Mouse (Mus musculus): Measurements from ENCODE around the gene Fgfr2. TPM values are rescaled to one million over a fixed set of nuclear protein-coding genes. Genes with fewer than 3 reads are reported as not detected.

Fgfr2 gene
- polyA plus RNA-seq, 1 experiment from 2014 or later, result 99.3 TPM

DNA sequence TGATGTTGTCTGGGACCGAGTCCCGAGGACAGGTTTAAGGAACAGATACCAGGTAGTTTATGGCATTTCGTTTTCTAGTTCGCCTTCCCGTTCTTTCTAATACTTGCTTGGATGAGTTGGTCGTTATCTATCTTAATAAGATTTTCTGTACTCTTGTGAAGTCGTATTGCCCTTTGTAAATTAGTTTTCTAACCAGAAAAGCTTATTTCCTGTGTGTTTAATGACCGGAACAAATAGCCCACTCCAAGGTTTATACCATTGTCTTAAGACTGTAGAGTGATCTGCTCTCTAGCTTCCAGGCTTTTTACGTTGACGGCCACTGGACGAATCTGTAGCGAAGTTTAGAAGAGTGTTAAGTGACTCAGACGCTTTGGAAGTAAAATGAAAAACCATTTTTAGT is 2256.5 kb downstream of the Fgfr2 start:
- Histone ChIP-seq H3K36me3 (no peaks in the 10 kb centered on the region), H3K27me3 (ENCODE audit: low read depth, poor library complexity, severe bottlenecking) (peaks cover 26% of the 10 kb centered on the region), H3K4me3 (peak overlapping the region; percentile 90), H3K9me3 (replicated peaks) (no peaks in the 10 kb centered on the region), H3K27ac (replicated peaks) (peak overlapping the region; percentile 96), H3K4me1 (peaks cover 53% of the 10 kb centered on the region)
- DNase-seq (ENCODE audit: low spot score), result no peak
- 1% methylated on average over 13 of the region's 13 CpGs for WGBS

DNA sequence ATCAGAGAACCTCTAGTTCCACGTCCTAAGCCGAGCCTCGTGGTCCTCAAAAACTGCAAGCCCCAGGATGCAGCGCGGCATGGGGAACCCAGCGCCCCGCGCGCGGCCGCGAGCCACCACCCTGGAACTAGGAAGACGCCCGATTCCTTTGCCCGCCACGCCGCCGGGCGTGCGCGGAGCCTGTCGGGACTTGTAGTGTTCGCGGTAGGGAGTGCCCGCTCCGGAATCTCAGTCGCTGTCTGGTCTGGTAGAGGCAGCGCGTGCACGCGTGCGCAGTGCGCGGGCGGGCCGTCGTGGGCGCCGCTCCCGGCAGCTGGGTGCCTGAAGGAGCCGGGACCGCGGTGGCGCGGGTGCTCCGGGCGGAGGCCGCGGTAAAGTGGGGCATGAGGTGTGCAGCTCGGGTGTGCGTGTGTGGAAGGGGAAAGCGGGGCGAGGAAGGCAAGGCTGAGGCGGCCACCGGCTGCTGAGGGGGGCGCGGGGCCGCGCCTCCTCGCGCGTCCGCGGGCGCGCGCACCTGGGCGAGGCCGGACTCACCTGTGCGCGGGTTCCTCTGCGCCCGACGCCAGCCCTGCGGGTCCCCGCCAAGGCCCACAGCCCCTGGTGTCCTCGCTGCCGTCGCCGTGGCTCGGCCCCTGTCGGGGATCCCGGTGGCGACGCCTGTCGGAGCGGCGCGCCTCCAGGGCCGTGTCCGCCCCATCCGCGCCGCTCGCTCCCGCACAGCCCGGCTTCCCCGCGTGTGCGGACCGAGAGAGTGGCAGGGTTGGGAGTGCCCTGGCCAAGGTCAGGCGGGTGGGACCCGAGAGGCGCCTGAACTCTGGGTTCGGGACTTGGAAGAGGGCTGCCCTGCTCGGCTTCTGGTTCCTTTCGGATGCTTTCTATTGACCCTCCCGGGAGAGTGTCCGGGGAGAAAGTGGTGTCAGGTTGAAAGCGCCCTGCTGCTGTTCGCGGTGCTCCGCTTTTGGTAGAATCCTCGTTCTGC is 2257.2 kb downstream of the Fgfr2 start, which contains the start of gene Plekha1:
TSS of gene Plekha1 (plus strand) at position 144 of the 979 bp plus-strand sequence.
- DNase-seq (ENCODE audit: low spot score), result peak; percentile 97
- under 1% methylated on average over 112 of the region's 114 CpGs for whole genome bisulfite sequencing
- no peaks in the 10 kb centered on the region for H3K9me3 ChIP-seq (replicated peaks)
- peaks cover 33% of the 10 kb centered on the region for H3K27me3 ChIP-seq (ENCODE audit: low read depth, poor library complexity, severe bottlenecking)
- peaks cover 60% of the 10 kb centered on the region for H3K4me1 ChIP-seq
- H3K4me3 ChIP-seq, result peak within 1 kb of the TSS; percentile 90
- no peaks in the 10 kb centered on the region for H3K36me3 ChIP-seq
- H3K27ac ChIP-seq (replicated peaks), result peak within 1 kb of the TSS; percentile 96

DNA sequence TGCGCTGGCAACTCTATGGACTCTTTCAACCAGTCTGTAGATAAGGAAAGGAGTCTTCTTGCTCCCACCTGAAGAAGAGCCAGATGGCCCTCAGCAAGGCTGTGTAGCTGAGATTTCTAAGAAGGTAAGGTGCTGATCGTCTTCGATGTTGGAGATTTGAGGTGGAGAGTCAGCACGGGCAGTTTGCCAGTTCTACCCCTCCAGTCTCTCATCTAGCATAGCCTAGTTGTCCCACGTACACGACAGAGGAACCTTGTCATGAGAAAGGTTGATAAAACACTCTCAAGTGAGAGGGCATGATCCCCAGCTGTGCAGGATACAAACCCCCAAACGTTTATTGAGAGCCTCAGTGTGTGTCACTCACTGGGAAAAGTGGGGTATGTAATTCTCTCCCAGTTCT is 2258.4 kb downstream of the Fgfr2 start:
- Histone ChIP-seq H3K4me1 (peaks cover 65% of the 10 kb centered on the region), H3K27me3 (ENCODE audit: low read depth, poor library complexity, severe bottlenecking) (peaks cover 34% of the 10 kb centered on the region), H3K9me3 (replicated peaks) (no peaks in the 10 kb centered on the region), H3K4me3 (no peak overlapping the region), H3K36me3 (no peaks in the 10 kb centered on the region), H3K27ac (replicated peaks) (no peak overlapping the region)
- DNase-seq (ENCODE audit: low spot score), result no peak
- WGBS, result 82% methylated on average over 7 of the region's 7 CpGs

DNA sequence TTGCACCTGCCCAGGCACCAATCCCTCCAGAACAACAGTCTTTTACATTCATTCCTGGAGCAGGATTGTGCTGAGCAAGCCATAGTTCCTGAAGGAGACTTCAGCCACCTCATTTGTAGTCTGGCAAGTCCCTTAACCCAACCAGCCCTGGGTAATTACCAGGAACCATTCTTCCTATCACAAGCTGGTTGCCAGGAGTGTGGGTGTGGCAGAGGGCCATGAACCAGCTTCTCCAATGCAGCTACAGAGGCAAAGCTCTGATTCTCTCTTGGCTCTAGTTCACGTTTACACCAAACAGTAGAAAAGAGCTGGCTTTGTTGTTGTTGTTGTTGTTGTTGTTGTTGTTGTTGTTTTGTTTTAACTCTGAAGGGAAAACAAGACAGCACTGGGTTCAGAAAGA is 2260.6 kb downstream of the Fgfr2 start:
- H3K4me1 ChIP-seq, result peaks cover 69% of the 10 kb centered on the region
- H3K4me3 ChIP-seq, result no peak overlapping the region
- H3K36me3 ChIP-seq, result no peaks in the 10 kb centered on the region
- 58% methylated on average over 1 of the region's 1 CpGs for WGBS
- no peak for DNase-seq (ENCODE audit: low spot score)
- H3K27me3 ChIP-seq (ENCODE audit: low read depth, poor library complexity, severe bottlenecking), result peaks cover 41% of the 10 kb centered on the region
- 0 out of 2 replicates have a peak overlapping the region, but pooled peaks have one; percentile 0 for H3K27ac ChIP-seq (replicated peaks)
- no peaks in the 10 kb centered on the region for H3K9me3 ChIP-seq (replicated peaks)

DNA sequence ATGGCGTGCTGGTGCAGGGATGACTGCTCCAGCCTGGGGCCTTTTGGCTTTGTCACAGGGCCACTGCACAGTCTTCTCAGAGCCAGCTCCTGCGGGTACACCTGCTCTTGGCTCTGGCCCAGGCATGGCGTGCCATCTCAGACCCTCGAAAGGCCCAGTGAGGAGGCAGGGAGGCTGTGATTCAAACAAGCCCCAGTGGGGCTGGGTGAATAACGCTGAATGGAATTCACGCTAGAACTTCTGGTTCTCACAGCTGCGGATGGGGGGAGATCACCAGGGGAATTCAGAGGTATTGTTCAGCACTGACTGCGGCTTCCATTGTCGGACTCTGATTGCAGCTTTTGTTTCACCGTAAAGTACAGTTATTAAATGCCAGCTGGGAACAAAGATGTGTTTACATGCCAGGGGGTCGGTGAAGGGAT is 2262.4 kb downstream of the Fgfr2 start:
- Histone ChIP-seq H3K4me1 (peaks cover 59% of the 10 kb centered on the region), H3K9me3 (replicated peaks) (no peaks in the 10 kb centered on the region), H3K27ac (replicated peaks) (peak overlapping the region; percentile 86), H3K4me3 (no peak overlapping the region), H3K27me3 (ENCODE audit: low read depth, poor library complexity, severe bottlenecking) (peaks cover 46% of the 10 kb centered on the region), H3K36me3 (no peaks in the 10 kb centered on the region)
- WGBS, result 26% methylated on average over 11 of the region's 11 CpGs
- peak; percentile 28 for DNase-seq (ENCODE audit: low spot score)

DNA sequence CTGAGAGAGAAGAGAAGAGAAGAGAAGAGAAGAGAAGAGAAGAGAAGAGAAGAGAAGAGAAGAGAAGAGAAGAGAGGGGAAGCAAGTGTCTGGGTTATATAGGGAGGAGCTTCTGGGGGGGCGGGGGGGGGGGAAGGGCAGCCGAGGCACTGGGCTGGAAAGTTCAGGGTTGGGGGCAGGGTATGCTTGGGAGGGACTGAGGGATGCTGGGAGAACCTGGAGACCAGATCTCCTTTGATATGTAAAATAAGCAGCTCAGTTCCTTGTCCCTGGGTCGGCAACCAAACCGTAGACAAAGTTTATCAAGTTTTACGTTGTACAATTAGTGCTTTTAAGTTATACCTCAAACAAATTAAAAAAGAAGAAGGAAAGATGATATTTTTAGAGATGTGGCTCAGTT is 2263.2 kb downstream of the Fgfr2 start:
- Histone ChIP-seq H3K36me3 (no peaks in the 10 kb centered on the region), H3K4me3 (no peak overlapping the region), H3K4me1 (peaks cover 59% of the 10 kb centered on the region), H3K27ac (replicated peaks) (peak overlapping the region; percentile 86), H3K27me3 (ENCODE audit: low read depth, poor library complexity, severe bottlenecking) (peaks cover 44% of the 10 kb centered on the region), H3K9me3 (replicated peaks) (no peaks in the 10 kb centered on the region)
- DNase-seq (ENCODE audit: low spot score), result peak; percentile 34
- WGBS, result 20% methylated on average over 5 of the region's 5 CpGs

DNA sequence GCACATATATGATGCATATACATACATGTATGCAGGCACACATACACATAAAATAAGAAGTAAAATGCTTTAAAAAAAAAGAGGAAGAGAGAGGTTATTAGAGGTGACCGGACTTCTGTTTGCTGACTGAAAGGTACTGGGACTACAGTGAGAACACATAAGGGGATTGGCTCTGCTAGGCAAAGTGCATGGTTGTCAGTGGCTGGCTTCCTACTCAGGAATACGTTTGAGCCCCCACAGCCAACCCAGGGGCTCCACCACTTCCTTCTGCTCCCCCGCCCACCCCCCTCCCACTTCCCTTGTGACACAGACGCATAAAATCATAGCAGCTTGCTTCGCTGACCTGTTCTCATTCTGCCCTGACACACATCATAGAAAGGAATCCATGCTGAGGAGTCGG is 2265.2 kb downstream of the Fgfr2 start:
- DNase-seq (ENCODE audit: low spot score), result no peak
- Histone ChIP-seq H3K9me3 (replicated peaks) (no peaks in the 10 kb centered on the region), H3K4me1 (peaks cover 73% of the 10 kb centered on the region), H3K27ac (replicated peaks) (no peak overlapping the region), H3K4me3 (no peak overlapping the region), H3K36me3 (no peaks in the 10 kb centered on the region), H3K27me3 (ENCODE audit: low read depth, poor library complexity, severe bottlenecking) (peaks cover 33% of the 10 kb centered on the region)
- WGBS, result 86% methylated on average over 6 of the region's 6 CpGs

DNA sequence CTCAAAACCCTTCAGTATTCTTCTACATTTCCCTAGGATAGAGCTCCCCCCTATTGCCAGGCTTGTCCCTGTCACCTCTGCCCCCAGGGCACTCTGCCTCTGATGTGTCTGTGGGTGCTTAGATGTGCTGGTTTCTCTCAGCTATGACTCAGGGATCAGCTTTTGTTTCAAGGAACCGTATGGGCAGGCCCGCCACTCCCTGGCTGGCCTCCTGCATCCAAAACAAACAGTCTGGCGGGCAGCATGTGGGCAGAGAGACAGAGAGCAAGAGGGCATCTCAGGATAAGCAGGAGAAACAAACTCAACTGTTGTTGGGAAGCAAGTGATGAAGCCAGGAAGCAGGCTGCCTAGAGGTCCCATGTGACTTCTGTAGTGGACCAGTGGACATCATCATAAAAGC is 2267.5 kb downstream of the Fgfr2 start:
- WGBS, result 42% methylated on average over 3 of the region's 3 CpGs
- no peak overlapping the region for H3K4me3 ChIP-seq
- H3K36me3 ChIP-seq, result no peaks in the 10 kb centered on the region
- H3K27me3 ChIP-seq (ENCODE audit: low read depth, poor library complexity, severe bottlenecking), result peaks cover 12% of the 10 kb centered on the region; the same call in 1 of the 2 replicates
- H3K4me1 ChIP-seq, result peaks cover 53% of the 10 kb centered on the region
- H3K27ac ChIP-seq (replicated peaks), result peak overlapping the region; percentile 2
- H3K9me3 ChIP-seq (replicated peaks), result no peaks in the 10 kb centered on the region
- DNase-seq (ENCODE audit: low spot score), result no peak

DNA sequence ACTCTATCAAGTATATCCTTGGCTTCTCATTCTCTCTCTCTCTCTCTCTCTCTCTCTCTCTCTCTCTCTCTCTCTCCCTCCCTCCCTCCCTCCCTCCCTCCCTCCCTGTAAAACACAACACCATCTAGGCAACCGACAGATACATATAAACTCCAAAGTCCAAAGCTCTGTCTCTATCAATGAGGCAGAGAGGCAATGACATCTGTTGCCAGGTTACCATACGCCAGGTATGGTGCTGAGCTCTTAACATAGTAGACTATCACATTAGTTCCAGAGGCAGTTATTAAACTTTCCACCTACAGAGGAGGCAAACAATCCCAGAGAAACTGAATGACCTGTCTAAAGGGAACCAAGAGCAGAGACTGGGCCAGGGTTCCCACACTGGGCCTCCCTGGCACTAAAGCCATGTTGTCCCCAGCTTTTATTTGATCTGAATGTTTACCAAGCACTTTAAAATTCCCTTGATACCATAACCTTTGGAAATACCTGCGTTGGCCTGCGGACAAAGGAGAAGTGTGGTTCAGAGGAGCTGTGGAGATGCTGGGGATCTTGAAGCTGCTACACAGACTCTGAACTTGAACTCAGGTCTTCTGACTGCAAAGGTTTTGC is 2268.4 kb downstream of the Fgfr2 start:
- 76% methylated on average over 4 of the region's 4 CpGs for WGBS
- DNase-seq (ENCODE audit: low spot score), result no peak
- H3K36me3 ChIP-seq, result no peaks in the 10 kb centered on the region
- H3K27ac ChIP-seq (replicated peaks), result peak overlapping the region; percentile 2
- H3K9me3 ChIP-seq (replicated peaks), result no peaks in the 10 kb centered on the region
- no peak overlapping the region for H3K4me3 ChIP-seq
- H3K27me3 ChIP-seq (ENCODE audit: low read depth, poor library complexity, severe bottlenecking), result peaks cover 12% of the 10 kb centered on the region; the same call in 1 of the 2 replicates
- peaks cover 45% of the 10 kb centered on the region for H3K4me1 ChIP-seq

DNA sequence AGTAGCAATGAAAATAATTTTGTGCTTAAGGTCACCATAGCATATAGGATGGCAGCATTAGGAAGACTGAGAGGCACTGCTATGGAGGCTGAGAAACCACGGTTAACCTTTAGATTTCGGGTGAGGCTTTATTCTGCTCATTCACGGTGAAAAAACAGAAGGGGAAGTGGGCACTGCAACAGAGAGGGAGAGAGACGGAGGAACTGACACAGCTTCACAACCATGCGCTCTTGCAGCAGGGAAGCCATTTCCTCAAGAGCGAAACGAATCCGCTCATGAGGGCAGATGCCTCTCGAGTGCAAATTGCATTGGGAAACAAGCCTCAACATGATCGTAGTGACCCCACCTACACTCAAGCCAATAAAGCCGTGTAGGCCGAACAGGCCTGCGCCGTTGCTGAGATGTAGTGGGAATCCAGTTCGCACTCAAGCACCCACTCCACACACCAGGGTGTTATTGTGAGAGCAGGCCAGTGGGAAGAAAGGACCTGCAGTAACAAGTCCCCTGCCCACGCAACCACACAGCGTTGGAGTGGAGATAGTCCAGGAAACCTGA is 2275.9 kb downstream of the Fgfr2 start:
- no peaks in the 10 kb centered on the region for H3K27me3 ChIP-seq (ENCODE audit: low read depth, poor library complexity, severe bottlenecking)
- H3K36me3 ChIP-seq, result no peaks in the 10 kb centered on the region
- H3K27ac ChIP-seq (replicated peaks), result no peak overlapping the region
- WGBS, result 92% methylated on average over 17 of the region's 17 CpGs
- no peak overlapping the region for H3K4me3 ChIP-seq
- DNase-seq (ENCODE audit: low spot score), result no peak
- peaks cover 8% of the 10 kb centered on the region; the same call in 1 of the 2 replicates for H3K4me1 ChIP-seq
- H3K9me3 ChIP-seq (replicated peaks), result no peaks in the 10 kb centered on the region

DNA sequence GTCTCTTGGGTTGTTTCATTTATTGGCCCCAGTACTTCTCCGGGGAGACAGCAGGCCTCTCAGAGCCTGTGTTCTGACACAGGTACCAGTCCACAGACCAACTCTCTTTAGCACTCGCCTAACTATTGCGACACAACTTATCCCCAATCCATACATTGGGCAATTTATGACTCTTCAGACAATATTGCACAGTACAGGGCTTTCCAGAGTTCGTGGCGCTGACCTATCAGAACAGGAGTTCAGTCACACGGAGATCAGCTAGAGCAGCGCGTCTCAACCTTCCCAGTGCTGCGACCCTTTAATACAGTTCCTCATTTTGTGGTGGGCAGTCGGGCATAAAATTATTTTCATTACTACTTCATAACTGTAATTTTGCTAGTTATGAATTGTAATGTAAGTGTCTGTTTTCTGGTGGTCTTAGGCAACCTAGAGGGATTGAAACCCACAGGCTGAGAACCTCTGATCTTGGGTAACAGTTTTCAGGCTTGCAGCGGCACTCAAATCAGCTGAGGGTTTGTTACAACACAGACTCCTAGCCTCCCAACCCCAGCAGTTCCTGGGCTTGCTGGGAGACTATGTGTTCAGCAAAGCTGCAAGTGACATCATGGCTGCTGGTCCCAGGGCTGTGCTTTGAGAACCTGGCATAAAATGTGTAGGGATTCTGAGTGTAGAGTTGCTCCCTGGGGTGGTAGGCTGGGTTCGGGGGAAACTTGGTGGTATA is 2283.6 kb downstream of the Fgfr2 start:
- Histone ChIP-seq H3K9me3 (replicated peaks) (no peaks in the 10 kb centered on the region), H3K27me3 (ENCODE audit: low read depth, poor library complexity, severe bottlenecking) (peaks cover 36% of the 10 kb centered on the region), H3K36me3 (no peaks in the 10 kb centered on the region), H3K27ac (replicated peaks) (peak overlapping the region; percentile 62), H3K4me1 (peaks cover 53% of the 10 kb centered on the region), H3K4me3 (no peak overlapping the region)
- WGBS, result 87% methylated on average over 12 of the region's 12 CpGs
- no peak for DNase-seq (ENCODE audit: low spot score)

DNA sequence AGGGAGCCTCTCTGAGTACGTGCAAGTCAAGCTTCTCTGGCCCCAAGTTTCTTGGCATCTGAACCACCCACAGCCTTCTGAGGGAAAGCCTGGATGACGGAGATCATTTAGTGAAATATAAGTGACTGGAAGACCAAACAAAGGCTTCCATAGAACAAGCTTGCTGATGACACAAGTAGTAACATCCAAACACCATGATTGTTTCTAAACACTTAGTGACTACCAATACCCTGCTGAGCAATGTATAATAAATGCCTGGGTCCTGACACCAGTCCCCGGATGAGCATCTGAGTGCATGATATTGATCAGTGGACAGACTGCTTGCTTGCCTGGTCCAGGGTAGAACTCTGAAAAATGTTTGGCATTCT is 2284.5 kb downstream of the Fgfr2 start:
- peak overlapping the region; percentile 86 for H3K27ac ChIP-seq (replicated peaks)
- no peaks in the 10 kb centered on the region for H3K9me3 ChIP-seq (replicated peaks)
- H3K27me3 ChIP-seq (ENCODE audit: low read depth, poor library complexity, severe bottlenecking), result peaks cover 45% of the 10 kb centered on the region
- WGBS, result 52% methylated on average over 3 of the region's 3 CpGs
- H3K36me3 ChIP-seq, result no peaks in the 10 kb centered on the region
- DNase-seq (ENCODE audit: low spot score), result no peak
- H3K4me3 ChIP-seq, result no peak overlapping the region
- H3K4me1 ChIP-seq, result peaks cover 61% of the 10 kb centered on the region
